Mouse (Mus musculus) E14TG2a.4 (cell line): Measurements from ENCODE around the gene Nek11.

ENCODE experiments used
- CTCF ChIP-seq: conservative IDR thresholded peaks from 2 replicates; pipeline ENCODE4 v1.5.1; 2014; ENCODE audit warnings: low read length
- NANOG ChIP-seq: IDR thresholded peaks from 2 replicates; pipeline ENCODE4 v1.6.1; 2014; ENCODE audit warnings: borderline replicate concordance, low read length, mixed read lengths
- POU5F1 ChIP-seq: IDR thresholded peaks from 2 replicates; pipeline ENCODE4 v1.6.1; 2014; ENCODE audit warnings: low read length, borderline replicate concordance

- no peak for TF ChIP-seq CTCF
- TF ChIP-seq POU5F1: no peak
- no peak for TF ChIP-seq NANOG
These were observed 208.6 kb downstream of the Nek11 start for GRCm38 (mm10) chr9:105186725-105187124.
